Mouse (Mus musculus) MEL (cell line): Measurements from ENCODE around the gene Ccdc180. TPM values are rescaled to one million over a fixed set of nuclear protein-coding genes. Genes with fewer than 3 reads are reported as not detected.

Experiments
- DNase-seq: peaks from one replicate; pipeline ENCODE4 v3.0.0; 2011; ENCODE audit warnings: low read depth, low spot score
- H3K27ac ChIP-seq: 2 replicates; pipeline ENCODE4 v1.5.1; 2012; ENCODE audit warnings: low read depth, mild to moderate bottlenecking, control low read depth, low read length, moderate library complexity; ENCODE audit not compliant: control insufficient read depth
- H3K27me3 ChIP-seq, 2 experiments: fragments of 150-350 bp in 1 of 2; sonication (generic) in 1 of 2; 2 replicates each; pipeline ENCODE4 v1.6.1; 2012; ENCODE audit warnings: low read length in 2 of 2, mild to moderate bottlenecking in 2 of 2, improper control_type of control experiment in 1 of 2, moderate library complexity in 1 of 2; ENCODE audit not compliant: insufficient read depth in 2 of 2, control insufficient read depth in 1 of 2
- H3K36me3 ChIP-seq, 2 experiments: 2 replicates each; pipeline ENCODE4 v1.6.1; 2012 to 2014; ENCODE audit warnings: low read length in 2 of 2, improper control_type of control experiment in 1 of 2, inconsistent platforms in 1 of 2, mild to moderate bottlenecking in 1 of 2; ENCODE audit not compliant: insufficient read depth in 2 of 2, control insufficient read depth in 1 of 2
- H3K4me1 ChIP-seq, 2 experiments: fragments of 150-350 bp in 1 of 2; sonication (generic) in 1 of 2; 2 replicates each; pipeline ENCODE4 v1.6.1; 2012; ENCODE audit warnings: low read length in 2 of 2, improper control_type of control experiment in 1 of 2, mild to moderate bottlenecking in 1 of 2; ENCODE audit not compliant: insufficient read depth in 2 of 2, control insufficient read depth in 1 of 2
- H3K4me3 ChIP-seq, 2 experiments: fragments of 150-350 bp in 1 of 2; sonication (generic) in 1 of 2; 2 replicates each; pipeline ENCODE4 v1.5.1; 2012; ENCODE audit warnings: low read depth in 2 of 2, low read length in 2 of 2, mild to moderate bottlenecking in 2 of 2, moderate library complexity in 2 of 2, control low read depth in 1 of 2, improper control_type of control experiment in 1 of 2; ENCODE audit not compliant: control insufficient read depth in 1 of 2, insufficient read depth in 1 of 2
- H3K79me2 ChIP-seq: 2 replicates; pipeline ENCODE4 v1.6.1; 2012; ENCODE audit warnings: mild to moderate bottlenecking, low read length, moderate library complexity; ENCODE audit not compliant: control insufficient read depth, poor library complexity, insufficient read depth
- H3K9ac ChIP-seq: 2 replicates; pipeline ENCODE4 v1.6.1; 2012; ENCODE audit warnings: low read depth, mild to moderate bottlenecking, control low read depth, low read length, moderate library complexity; ENCODE audit not compliant: control insufficient read depth, poor library complexity, severe bottlenecking
- H3K9me3 ChIP-seq: fragments of 150-350 bp; sonication (generic); replicated peaks from 2 replicates; pipeline ENCODE4 v1.6.1; 2012; ENCODE audit warnings: mild to moderate bottlenecking, low read length, improper control_type of control experiment, moderate library complexity; ENCODE audit not compliant: insufficient read depth
- BHLHE40 ChIP-seq: IDR thresholded peaks from 2 replicates; pipeline ENCODE4 v1.6.1; 2012; ENCODE audit warnings: low read depth, mild to moderate bottlenecking, inconsistent platforms, low read length, improper control_type of control experiment, borderline replicate concordance
- CHD2 ChIP-seq: IDR thresholded peaks from 2 replicates; pipeline ENCODE4 v1.6.1; 2011; ENCODE audit warnings: low read length, improper control_type of control experiment
- CTCF ChIP-seq, 3 experiments: IDR thresholded peaks in 2 of 3; conservative IDR thresholded peaks in 1 of 3; 2 replicates each; pipeline ENCODE4 v1.5.1; 2011 to 2012; ENCODE audit warnings: low read length in 3 of 3, low read depth in 2 of 3, mild to moderate bottlenecking in 2 of 3, improper control_type of control experiment in 1 of 3, inconsistent platforms in 1 of 3, mixed read lengths in 1 of 3, moderate library complexity in 1 of 3; ENCODE audit not compliant: control insufficient read depth in 1 of 3, insufficient read depth in 1 of 3, poor library complexity in 1 of 3, severe bottlenecking in 1 of 3
- ELF1 ChIP-seq: IDR thresholded peaks from 2 replicates; pipeline ENCODE4 v1.6.1; 2014; ENCODE audit warnings: low read depth, mild to moderate bottlenecking, inconsistent platforms, low read length, improper control_type of control experiment, moderate library complexity
- GATA1 ChIP-seq: IDR thresholded peaks from 2 replicates; pipeline ENCODE4 v1.6.1; 2011; ENCODE audit warnings: low read depth, low read length, improper control_type of control experiment
- KAT2A ChIP-seq: conservative IDR thresholded peaks from 2 replicates; pipeline ENCODE4 v1.6.1; 2012; ENCODE audit warnings: low read depth, low read length, improper control_type of control experiment, inconsistent platforms
- MAFK ChIP-seq: IDR thresholded peaks from 2 replicates; pipeline ENCODE4 v1.6.1; 2011; ENCODE audit warnings: low read depth, mild to moderate bottlenecking, low read length, improper control_type of control experiment, borderline replicate concordance
- MXI1 ChIP-seq: IDR thresholded peaks from 2 replicates; pipeline ENCODE4 v1.6.1; 2011; ENCODE audit warnings: mild to moderate bottlenecking, low read depth, low read length, improper control_type of control experiment
- MYC ChIP-seq: IDR thresholded peaks from 2 replicates; pipeline ENCODE4 v1.6.1; 2011; ENCODE audit warnings: low read depth, mild to moderate bottlenecking, low read length, improper control_type of control experiment, moderate library complexity
- NELFE ChIP-seq: IDR thresholded peaks from 2 replicates; pipeline ENCODE4 v1.6.1; 2011; ENCODE audit warnings: low read depth, low read length, improper control_type of control experiment
- POLR2AphosphoS5 ChIP-seq: IDR thresholded peaks from 2 replicates; pipeline ENCODE4 v1.6.1; 2012; ENCODE audit warnings: low read depth, borderline replicate concordance, mild to moderate bottlenecking, inconsistent platforms, low read length, moderate library complexity, mixed read lengths
- RAD21 ChIP-seq: IDR thresholded peaks from 2 replicates; pipeline ENCODE4 v1.6.1; 2011; ENCODE audit warnings: mild to moderate bottlenecking, low read depth, low read length, improper control_type of control experiment
- RCOR1 ChIP-seq: IDR thresholded peaks from 2 replicates; pipeline ENCODE4 v1.6.1; 2012; ENCODE audit warnings: low read depth, mild to moderate bottlenecking, inconsistent platforms, low read length, improper control_type of control experiment
- SMC3 ChIP-seq: IDR thresholded peaks from 2 replicates; pipeline ENCODE4 v1.6.1; 2011; ENCODE audit warnings: low read depth, low read length, improper control_type of control experiment
- UBTF ChIP-seq: IDR thresholded peaks from 2 replicates; pipeline ENCODE4 v1.6.1; 2012; ENCODE audit warnings: low read depth, mild to moderate bottlenecking, inconsistent platforms, low read length, improper control_type of control experiment, moderate library complexity, borderline replicate concordance; ENCODE audit not compliant: insufficient read depth
- USF1 ChIP-seq: IDR thresholded peaks from 2 replicates; pipeline ENCODE4 v1.6.1; 2014; ENCODE audit warnings: low read depth, mild to moderate bottlenecking, inconsistent platforms, low read length, improper control_type of control experiment, moderate library complexity
- ZC3H11A ChIP-seq: IDR thresholded peaks from 2 replicates; pipeline ENCODE4 v1.6.1; 2012; ENCODE audit warnings: low read depth, mild to moderate bottlenecking, inconsistent platforms, low read length, improper control_type of control experiment
- ZKSCAN1 ChIP-seq: IDR thresholded peaks from 2 replicates; pipeline ENCODE4 v1.6.1; 2012; ENCODE audit warnings: low read depth, mild to moderate bottlenecking, inconsistent platforms, low read length, improper control_type of control experiment, moderate library complexity
- ZMIZ1 ChIP-seq: IDR thresholded peaks from 2 replicates; pipeline ENCODE4 v1.6.1; 2012; ENCODE audit warnings: low read depth, mild to moderate bottlenecking, inconsistent platforms, low read length, improper control_type of control experiment, moderate library complexity
- polyA plus RNA-seq, 2 experiments: library from polyadenylated mRNA; stranded (reverse) in 1 of 2; unstranded in 1 of 2; fragments of >175 nt in 1 of 2; fragments of >200 nt in 1 of 2; gene quantifications; 2 replicates each; pipeline versions ENCODE4 v1.2.1 to v1.2.4; 2012; ENCODE audit warnings: low replicate concordance in 2 of 2, low read depth in 1 of 2; ENCODE audit not compliant: insufficient read length in 2 of 2, insufficient read depth in 1 of 2, missing spikeins in 1 of 2
- total RNA-seq: library from RNA; depleted of rRNA; stranded (reverse); fragments of 300-350 nt; gene quantifications from 2 replicates; pipeline ENCODE4 v1.2.3, GENCODE M21; 2012

The Ccdc180 gene
- total and polyA plus RNA-seq, 3 experiments: 0.08 to 0.31 TPM; not detected in 1

- Histone ChIP-seq H3K9me3 (no peaks in the 10 kb centered on the region), H3K4me3 (no peak overlapping the region)
- TF ChIP-seq SMC3: no peak
- no peak for TF ChIP-seq ELF1
- no peak for TF ChIP-seq ZMIZ1
- no peak for TF ChIP-seq USF1
- TF ChIP-seq CTCF (IDR thresholded peaks at IDR 0.05 in 2 of 3, conservative IDR thresholded peaks at IDR 0.05 in 1 of 3; ENCODE audit: control insufficient read depth in 1 of 3, insufficient read depth in 1 of 3, low read depth in 2 of 3, low read length in 3 of 3, poor library complexity in 1 of 3, severe bottlenecking in 1 of 3): no peak
- TF ChIP-seq RCOR1: no peak
- no peak for TF ChIP-seq NELFE
- TF ChIP-seq, all 39 proteins: peak for 0
- Histone ChIP-seq H3K79me2 (no peaks in the 10 kb centered on the region), H3K9ac (no peak overlapping the region), H3K36me3 (no peaks in the 10 kb centered on the region), H3K27ac (no peak overlapping the region), H3K27me3 (peaks cover 4 to 9% of the 10 kb centered on the region in 2 experiments; a peak in 3 of 4 replicates), H3K4me1 (no peaks in the 10 kb centered on the region)
- no peak for DNase-seq
Observed at GRCm38 (mm10) chr4:45849419-45849818, 40.7 kb upstream of the Ccdc180 start.

- no peak for DNase-seq
- no peaks in the 10 kb centered on the region for H3K36me3 ChIP-seq
- H3K4me1 ChIP-seq: no peaks in the 10 kb centered on the region
- TF ChIP-seq MXI1: no peak
- TF ChIP-seq KAT2A: no peak
- TF ChIP-seq SMC3: no peak
- TF ChIP-seq UBTF: no peak
- no peak for TF ChIP-seq MAFK
- no peak for TF ChIP-seq BHLHE40
- no peak for TF ChIP-seq NELFE
- TF ChIP-seq POLR2AphosphoS5: no peak
- no peak for TF ChIP-seq RAD21
- no peak for TF ChIP-seq MYC
- TF ChIP-seq GATA1: no peak
- no peak for TF ChIP-seq ZC3H11A
- no peak for TF ChIP-seq CHD2
- no peak for TF ChIP-seq ZKSCAN1
- H3K9me3 ChIP-seq: no peaks in the 10 kb centered on the region
- H3K27me3 ChIP-seq: peaks cover 5 to 6% of the 10 kb centered on the region in 2 experiments; a peak in 3 of 4 replicates
- H3K9ac ChIP-seq: no peak overlapping the region
- H3K27ac ChIP-seq: no peak overlapping the region
- no peaks in the 10 kb centered on the region for H3K79me2 ChIP-seq
- no peak overlapping the region for H3K4me3 ChIP-seq
Observed at GRCm38 (mm10) chr4:45851640-45852051, 38.5 kb upstream of the Ccdc180 start.
